Mouse (Mus musculus): ENCODE measurements around the gene Hist2h2aa1. TPM values are rescaled to one million over a fixed set of nuclear protein-coding genes. Genes with fewer than 3 reads are reported as not detected.
"Not testable (repeated sequence)": the region's sequence is repeated elsewhere in the genome, so short reads cannot be mapped to it uniquely, and the experiment has no call there.

The Hist2h2aa1 gene
- polyA plus RNA-seq, 1 experiment from 2014 or later = 14.6 TPM

- H3K9me3 ChIP-seq (ENCODE audit: control insufficient read depth, low read length) = no peaks in the 10 kb centered on the region
- WGBS = 22% methylated on average over 15 of the region's 15 CpGs
- H3K4me1 ChIP-seq (replicated peaks; ENCODE audit: control insufficient read depth, insufficient read depth, low read length) = no peaks in the 10 kb centered on the region
- no peak overlapping the region for H3K9ac ChIP-seq (ENCODE audit: low read depth, low read length)
- no peak overlapping the region for H3K4me2 ChIP-seq (replicated peaks; ENCODE audit: low read depth, low read length)
- peak; percentile 22 for DNase-seq (ENCODE audit: low spot score)
- ATAC-seq (ENCODE audit: low FRiP score) = no peak
- no peaks in the 10 kb centered on the region for H3K27me3 ChIP-seq (ENCODE audit: control insufficient read depth, insufficient read depth, low read length)
- H3K4me3 ChIP-seq (ENCODE audit: low read depth, low read length) = no peak overlapping the region
- no peak overlapping the region for H3K27ac ChIP-seq (ENCODE audit: low read depth, low read length)
- no peaks in the 10 kb centered on the region for H3K36me3 ChIP-seq (ENCODE audit: control insufficient read depth, insufficient read depth, low read length)
These were observed 36.1 kb upstream of the Hist2h2aa1 start for GRCm38 (mm10) chr3:96209242-96209641.

GRCm38 (mm10) chr3:96219191-96219641 is 26.1 kb upstream of the Hist2h2aa1 start:
- Histone ChIP-seq H3K4me2 (replicated peaks; ENCODE audit: low read depth, low read length) (peak overlapping the region; percentile 87), H3K9me3 (ENCODE audit: control insufficient read depth, low read length) (no peaks in the 10 kb centered on the region), H3K4me3 (ENCODE audit: low read depth, low read length) (peak overlapping the region; percentile 62), H3K9ac (ENCODE audit: low read depth, low read length) (peak overlapping the region; percentile 84), H3K27ac (ENCODE audit: low read depth, low read length) (peak overlapping the region; percentile 96), H3K27me3 (ENCODE audit: control insufficient read depth, insufficient read depth, low read length) (no peaks in the 10 kb centered on the region), H3K36me3 (ENCODE audit: control insufficient read depth, insufficient read depth, low read length) (no peaks in the 10 kb centered on the region), H3K4me1 (replicated peaks; ENCODE audit: control insufficient read depth, insufficient read depth, low read length) (peaks cover 6% of the 10 kb centered on the region)
- DNase-seq (ENCODE audit: low spot score) = no peak
- WGBS = under 1% methylated on average over 12 of the region's 12 CpGs
- ATAC-seq (ENCODE audit: low FRiP score) = peak; percentile 47

- peaks cover 6% of the 10 kb centered on the region for H3K4me1 ChIP-seq (replicated peaks; ENCODE audit: control insufficient read depth, insufficient read depth, low read length)
These were observed 25.6 kb upstream of the Hist2h2aa1 start, which contains the start of the genes Bola1 and Hist2h2ab for GRCm38 (mm10) chr3:96219661-96220130. Bola1 (minus strand) TSS chr3:96219709. Hist2h2ab (plus strand) TSS chr3:96219865.

GRCm38 (mm10) chr3:96220131-96220764 is 25.0 kb upstream of the Hist2h2aa1 start:
- Histone ChIP-seq H3K4me2 (replicated peaks; ENCODE audit: low read depth, low read length) (peak overlapping the region; percentile 87), H3K27ac (ENCODE audit: low read depth, low read length) (peak overlapping the region; percentile 96), H3K4me3 (ENCODE audit: low read depth, low read length) (peak overlapping the region; percentile 62), H3K9ac (ENCODE audit: low read depth, low read length) (peak overlapping the region; percentile 84)
- H3K9me3 ChIP-seq (ENCODE audit: control insufficient read depth, low read length); H3K36me3 ChIP-seq (ENCODE audit: control insufficient read depth, insufficient read depth, low read length); H3K27me3 ChIP-seq (ENCODE audit: control insufficient read depth, insufficient read depth, low read length); H3K4me1 ChIP-seq (replicated peaks; ENCODE audit: control insufficient read depth, insufficient read depth, low read length): not testable (repeated sequence)
- WGBS = under 1% methylated on average over 27 of the region's 47 CpGs
- peak; percentile 27; the same call in 1 of the 2 replicates for ATAC-seq (ENCODE audit: low FRiP score)
- peak; percentile 62 for DNase-seq (ENCODE audit: low spot score)

More at GRCm38 (mm10) chr3:96219661-96220130, 25.6 kb upstream of the Hist2h2aa1 start, which contains the start of the genes Bola1 and Hist2h2ab:
- under 1% methylated on average over 37 of the region's 37 CpGs for WGBS
- Histone ChIP-seq H3K9me3 (ENCODE audit: control insufficient read depth, low read length) (no peaks in the 10 kb centered on the region), H3K9ac (ENCODE audit: low read depth, low read length) (peak within 1 kb of the TSS; percentile 84), H3K27me3 (ENCODE audit: control insufficient read depth, insufficient read depth, low read length) (no peaks in the 10 kb centered on the region), H3K36me3 (ENCODE audit: control insufficient read depth, insufficient read depth, low read length) (no peaks in the 10 kb centered on the region), H3K4me2 (replicated peaks; ENCODE audit: low read depth, low read length) (peak within 1 kb of the TSS; percentile 87), H3K27ac (ENCODE audit: low read depth, low read length) (peak within 1 kb of the TSS; percentile 96), H3K4me3 (ENCODE audit: low read depth, low read length) (peak within 1 kb of the TSS; percentile 62)
- ATAC-seq (ENCODE audit: low FRiP score) = peak; percentile 88
- DNase-seq (ENCODE audit: low spot score) = peak; percentile 76

GRCm38 (mm10) chr3:96220765-96221639 is 24.3 kb upstream of the Hist2h2aa1 start, which contains the start of the genes Hist2h2ac and Hist2h2be:
Hist2h2ac (minus strand) TSS chr3:96220880.
Hist2h2be (plus strand) TSS chr3:96221119.
- peak within 1 kb of the TSS; percentile 87 for H3K4me2 ChIP-seq (replicated peaks; ENCODE audit: low read depth, low read length)
- H3K4me1 ChIP-seq (replicated peaks; ENCODE audit: control insufficient read depth, insufficient read depth, low read length) = peaks cover 6% of the 10 kb centered on the region
- peak within 1 kb of the TSS; percentile 84 for H3K9ac ChIP-seq (ENCODE audit: low read depth, low read length)
- peak within 1 kb of the TSS; percentile 62 for H3K4me3 ChIP-seq (ENCODE audit: low read depth, low read length)
- peak within 1 kb of the TSS; percentile 96 for H3K27ac ChIP-seq (ENCODE audit: low read depth, low read length)
- no peaks in the 10 kb centered on the region for H3K36me3 ChIP-seq (ENCODE audit: control insufficient read depth, insufficient read depth, low read length)
- DNase-seq (ENCODE audit: low spot score) = peak; percentile 83
- peak; percentile 82 for ATAC-seq (ENCODE audit: low FRiP score)
- WGBS = under 1% methylated on average over 43 of the region's 43 CpGs
- H3K27me3 ChIP-seq (ENCODE audit: control insufficient read depth, insufficient read depth, low read length) = no peaks in the 10 kb centered on the region
- H3K9me3 ChIP-seq (ENCODE audit: control insufficient read depth, low read length) = no peaks in the 10 kb centered on the region

- Histone ChIP-seq H3K36me3 (ENCODE audit: control insufficient read depth, insufficient read depth, low read length) (no peaks in the 10 kb centered on the region), H3K27ac (ENCODE audit: low read depth, low read length) (peak overlapping the region; percentile 96), H3K9me3 (ENCODE audit: control insufficient read depth, low read length) (no peaks in the 10 kb centered on the region), H3K9ac (ENCODE audit: low read depth, low read length) (peak overlapping the region; percentile 84), H3K27me3 (ENCODE audit: control insufficient read depth, insufficient read depth, low read length) (no peaks in the 10 kb centered on the region), H3K4me3 (ENCODE audit: low read depth, low read length) (peak overlapping the region; percentile 62), H3K4me1 (replicated peaks; ENCODE audit: control insufficient read depth, insufficient read depth, low read length) (peaks cover 6% of the 10 kb centered on the region), H3K4me2 (replicated peaks; ENCODE audit: low read depth, low read length) (peak overlapping the region; percentile 87)
- ATAC-seq (ENCODE audit: low FRiP score) = no peak
- peak; percentile 37 for DNase-seq (ENCODE audit: low spot score)
- 20% methylated on average over 9 of the region's 9 CpGs for WGBS
These were observed 23.7 kb upstream of the Hist2h2aa1 start for GRCm38 (mm10) chr3:96221640-96222038.

- WGBS = 90% methylated on average over 4 of the region's 4 CpGs
These were observed 22.5 kb upstream of the Hist2h2aa1 start for GRCm38 (mm10) chr3:96222774-96223173.

GRCm38 (mm10) chr3:96225421-96225820 is 19.9 kb upstream of the Hist2h2aa1 start:
- peaks cover 6% of the 10 kb centered on the region for H3K4me1 ChIP-seq (replicated peaks; ENCODE audit: control insufficient read depth, insufficient read depth, low read length)
- ATAC-seq (ENCODE audit: low FRiP score) (no peak), DNase-seq (ENCODE audit: low spot score) (no peak)
- no peaks in the 10 kb centered on the region for H3K36me3 ChIP-seq (ENCODE audit: control insufficient read depth, insufficient read depth, low read length)
- H3K9me3 ChIP-seq (ENCODE audit: control insufficient read depth, low read length) = no peaks in the 10 kb centered on the region
- H3K4me3 ChIP-seq (ENCODE audit: low read depth, low read length) = no peak overlapping the region
- H3K27me3 ChIP-seq (ENCODE audit: control insufficient read depth, insufficient read depth, low read length) = no peaks in the 10 kb centered on the region
- no peak overlapping the region for H3K9ac ChIP-seq (ENCODE audit: low read depth, low read length)
- H3K4me2 ChIP-seq (replicated peaks; ENCODE audit: low read depth, low read length) = no peak overlapping the region
- H3K27ac ChIP-seq (ENCODE audit: low read depth, low read length) = no peak overlapping the region
- WGBS = 20% methylated on average over 2 of the region's 2 CpGs

More at GRCm38 (mm10) chr3:96222774-96223173, 22.5 kb upstream of the Hist2h2aa1 start:
- Histone ChIP-seq H3K36me3 (ENCODE audit: control insufficient read depth, insufficient read depth, low read length) (no peaks in the 10 kb centered on the region), H3K9me3 (ENCODE audit: control insufficient read depth, low read length) (no peaks in the 10 kb centered on the region), H3K9ac (ENCODE audit: low read depth, low read length) (no peak overlapping the region), H3K27ac (ENCODE audit: low read depth, low read length) (no peak overlapping the region), H3K4me3 (ENCODE audit: low read depth, low read length) (no peak overlapping the region), H3K4me2 (replicated peaks; ENCODE audit: low read depth, low read length) (no peak overlapping the region), H3K4me1 (replicated peaks; ENCODE audit: control insufficient read depth, insufficient read depth, low read length) (peaks cover 6% of the 10 kb centered on the region), H3K27me3 (ENCODE audit: control insufficient read depth, insufficient read depth, low read length) (no peaks in the 10 kb centered on the region)
- ATAC-seq (ENCODE audit: low FRiP score) = no peak
- no peak for DNase-seq (ENCODE audit: low spot score)

All from hindbrain, embryonic 11.5 days (tissue).